Mouse (Mus musculus): ENCODE data around the gene Rab3ip.

DNA sequence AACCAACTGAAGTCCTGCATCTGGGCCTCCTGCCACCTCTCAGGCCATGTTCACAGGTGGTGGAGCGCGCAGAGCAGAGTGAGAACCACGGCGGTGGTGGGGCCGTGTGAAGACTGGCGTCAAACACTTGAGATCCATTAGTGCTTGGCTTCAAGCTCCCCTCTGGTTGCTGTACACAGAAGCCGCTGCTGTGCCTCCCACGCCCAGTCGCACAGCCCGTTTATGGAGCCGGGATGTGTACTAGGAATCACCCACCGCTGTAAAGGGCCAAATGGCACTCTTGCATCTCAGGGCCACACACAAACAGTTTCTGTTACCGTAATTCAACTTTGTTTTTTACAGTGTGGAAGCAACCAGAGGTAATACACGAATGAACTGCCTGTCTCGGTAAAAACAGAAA, 28.4 kb downstream of the Rab3ip start:
- no peak for TF ChIP-seq CTCF (IDR thresholded peaks at IDR 0.05; ENCODE audit: low read depth)
- TF ChIP-seq EP300 (IDR thresholded peaks at IDR 0.05; ENCODE audit: low read depth), result no peak
